Mouse (Mus musculus) thymus, adult 2 months (tissue): ENCODE results near the gene Dcst1. TPM values are rescaled to one million over a fixed set of nuclear protein-coding genes. Genes with fewer than 3 reads are reported as not detected.

Experiments
- DNase-seq: peaks from one replicate; pipeline ENCODE4 v3.0.0; 2021
- H3K27ac ChIP-seq: fragments of 200-500 bp; 2 replicates; pipeline ENCODE4 v1.5.1; 2012; ENCODE audit warnings: low read length, control low read depth; ENCODE audit not compliant: control insufficient read depth, insufficient read depth
- H3K27me3 ChIP-seq: fragments of 200-500 bp; 2 replicates; pipeline ENCODE4 v1.6.1; 2012; ENCODE audit warnings: mild to moderate bottlenecking, low read length, moderate library complexity, mixed read lengths; ENCODE audit not compliant: control insufficient read depth, insufficient read depth
- H3K36me3 ChIP-seq: fragments of 200-500 bp; 2 replicates; pipeline ENCODE4 v1.6.1; 2012; ENCODE audit warnings: mild to moderate bottlenecking, low read length, moderate library complexity; ENCODE audit not compliant: control insufficient read depth, insufficient read depth
- H3K4me1 ChIP-seq: fragments of 200-500 bp; replicated peaks from 2 replicates; pipeline ENCODE4 v1.6.1; 2012; ENCODE audit warnings: low read length; ENCODE audit not compliant: control insufficient read depth, insufficient read depth
- H3K4me3 ChIP-seq: fragments of 200-500 bp; 2 replicates; pipeline ENCODE4 v1.5.1; 2012; ENCODE audit warnings: mild to moderate bottlenecking, low read length, control low read depth, moderate library complexity; ENCODE audit not compliant: control insufficient read depth, insufficient read depth
- CTCF ChIP-seq: fragments of 200-500 bp; IDR thresholded peaks from 2 replicates; pipeline ENCODE4 v1.5.1; 2012; ENCODE audit warnings: mild to moderate bottlenecking, control low read depth, low read length, moderate library complexity, borderline replicate concordance; ENCODE audit not compliant: control insufficient read depth, poor library complexity, insufficient read depth; ENCODE audit errors: extremely low read depth
- POLR2A ChIP-seq: fragments of 200-500 bp; IDR thresholded peaks from 2 replicates; pipeline ENCODE4 v1.6.1; 2012; ENCODE audit warnings: mild to moderate bottlenecking, low read length, control low read depth, moderate library complexity; ENCODE audit not compliant: control insufficient read depth, poor library complexity, insufficient read depth; ENCODE audit errors: extremely low read depth
- WGBS: fragments of 180-500 bp; shearing (Covaris S2); methylation state at CpG from one replicate; pipeline ENCODE4 v1.1.7; 2018; 5-methylcytosine and 5-hydroxymethylcytosine counted together
- polyA plus RNA-seq: library from polyadenylated mRNA; depleted of rRNA; stranded (reverse); fragments of >200 nt; gene quantifications from 2 replicates; pipeline ENCODE4 v1.2.3, GENCODE M21; 2012

Dcst1 gene
- polyA plus RNA-seq, 1 experiment = 0.24 TPM

DNA sequence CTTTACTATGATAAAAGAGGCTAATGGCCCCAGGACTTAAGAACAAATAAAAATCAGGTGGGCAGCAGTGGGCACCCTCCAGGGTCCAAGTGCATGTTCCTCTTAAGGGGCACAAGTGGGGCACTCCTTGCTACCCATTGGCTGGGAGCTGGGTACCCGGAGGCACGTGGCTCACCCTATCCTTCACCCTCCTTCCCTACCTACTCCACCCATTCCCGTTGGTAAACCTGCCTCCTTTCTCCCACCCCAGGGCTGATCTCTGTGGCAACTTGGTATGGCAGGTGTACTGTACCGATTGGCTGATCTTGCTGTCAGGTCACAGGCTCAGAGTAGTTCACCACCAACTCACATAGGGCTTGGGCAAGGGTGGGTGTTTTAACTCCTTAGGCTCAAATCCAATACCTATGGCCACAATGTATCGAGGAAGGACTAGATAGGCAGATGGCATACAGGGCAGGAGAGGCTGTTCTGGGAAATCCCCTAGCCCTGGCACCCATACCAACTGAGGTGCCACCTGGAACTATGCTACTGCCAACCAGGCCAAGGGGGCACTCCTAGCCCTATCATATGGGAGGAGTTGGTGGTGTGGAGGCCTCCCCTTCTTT lies 18.7 kb upstream of the Dcst1 start:
- 87% methylated on average over 5 of the region's 5 CpGs for WGBS
- DNase-seq = no peak
- Histone ChIP-seq H3K27ac (no peak overlapping the region; the same call in 1 of the 2 replicates), H3K4me3 (no peak overlapping the region), H3K27me3 (no peaks in the 10 kb centered on the region; the same call in 1 of the 2 replicates), H3K4me1 (peaks cover 59% of the 10 kb centered on the region), H3K36me3 (no peaks in the 10 kb centered on the region)
- TF ChIP-seq POLR2A = no peak
- no peak for TF ChIP-seq CTCF

DNA sequence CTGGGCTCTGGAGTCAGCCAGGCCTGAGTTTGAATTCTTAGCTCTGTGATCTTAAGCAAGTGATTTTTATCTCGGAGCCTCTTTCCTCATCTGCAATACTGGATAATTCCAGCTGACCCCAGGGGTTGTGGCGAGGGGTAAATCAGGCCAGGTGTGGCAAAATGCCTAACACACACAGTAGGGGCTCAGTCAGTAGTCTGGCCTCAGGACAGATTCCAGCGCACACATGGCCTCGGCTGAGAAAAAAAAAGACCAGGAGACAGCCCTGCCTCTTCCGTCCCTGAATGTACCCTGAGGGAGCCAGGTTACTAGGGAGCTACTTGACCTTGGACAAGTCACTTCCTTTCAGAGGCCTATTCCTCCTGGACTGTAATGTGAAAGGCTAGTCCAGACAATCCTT lies 17.9 kb upstream of the Dcst1 start:
- no peak for TF ChIP-seq CTCF
- TF ChIP-seq POLR2A = no peak
- Histone ChIP-seq H3K27me3 (no peaks in the 10 kb centered on the region; the same call in 1 of the 2 replicates), H3K27ac (peak overlapping the region; percentile 60; the same call in 1 of the 2 replicates), H3K4me1 (peaks cover 58% of the 10 kb centered on the region), H3K4me3 (no peak overlapping the region), H3K36me3 (no peaks in the 10 kb centered on the region)
- 93% methylated on average over 5 of the region's 5 CpGs for WGBS
- no peak for DNase-seq

- no peaks in the 10 kb centered on the region for H3K36me3 ChIP-seq
- 81% methylated on average over 9 of the region's 9 CpGs for WGBS
- peaks cover 60% of the 10 kb centered on the region for H3K4me1 ChIP-seq
- no peak for TF ChIP-seq CTCF
- no peak for TF ChIP-seq POLR2A
- DNase-seq = peak; percentile 28
- H3K27ac ChIP-seq = peak overlapping the region; percentile 60; the same call in 1 of the 2 replicates
- no peaks in the 10 kb centered on the region; the same call in 1 of the 2 replicates for H3K27me3 ChIP-seq
- no peak overlapping the region for H3K4me3 ChIP-seq
Observed at GRCm38 (mm10) chr3:89382033-89382882, 17.2 kb upstream of the Dcst1 start.

DNA sequence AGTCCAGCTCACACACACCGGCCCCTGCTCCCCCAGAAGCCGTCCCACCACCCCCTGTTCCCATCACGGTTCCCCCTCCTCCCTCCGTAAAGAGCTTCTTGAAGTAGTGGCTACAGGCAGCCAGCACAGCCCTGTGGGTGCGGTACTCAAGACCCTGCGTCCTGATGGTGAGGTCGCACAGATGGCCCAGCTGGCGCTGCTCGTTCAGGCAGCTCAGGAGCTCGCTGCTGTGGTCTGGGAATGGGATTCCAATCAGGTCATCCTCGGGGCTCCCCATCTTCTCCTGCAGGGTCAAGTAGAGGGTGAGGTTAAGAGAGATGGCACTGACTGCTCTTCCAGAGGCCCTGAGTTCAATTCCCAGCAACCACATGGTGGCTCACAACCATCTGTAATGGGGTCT lies 16.2 kb upstream of the Dcst1 start:
- Histone ChIP-seq H3K4me3 (no peak overlapping the region), H3K4me1 (peaks cover 60% of the 10 kb centered on the region), H3K36me3 (no peaks in the 10 kb centered on the region), H3K27me3 (no peaks in the 10 kb centered on the region; the same call in 1 of the 2 replicates), H3K27ac (no peak overlapping the region)
- TF ChIP-seq CTCF (no peak), POLR2A (no peak)
- 93% methylated on average over 11 of the region's 11 CpGs for WGBS
- DNase-seq = no peak

DNA sequence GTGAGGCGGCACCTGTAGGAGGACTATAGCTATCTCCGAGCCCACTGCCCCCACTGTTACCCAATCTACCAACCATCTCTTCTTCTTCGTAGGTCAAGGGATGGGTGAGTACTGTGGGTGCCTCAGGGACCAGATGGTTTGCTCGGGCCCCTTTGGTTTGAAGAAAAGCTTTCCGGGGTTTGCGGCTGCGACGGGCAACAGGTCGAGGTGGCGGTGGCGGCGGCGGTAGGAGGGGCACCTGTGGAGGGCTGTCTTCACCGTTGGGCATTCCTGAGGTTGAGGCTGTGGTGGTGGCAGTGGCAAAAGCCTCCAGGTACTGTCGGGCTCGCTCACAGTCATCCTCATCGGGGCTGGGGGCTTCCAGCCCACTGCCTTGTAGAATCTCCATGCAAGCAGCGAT lies 15.7 kb upstream of the Dcst1 start:
- 92% methylated on average over 18 of the region's 18 CpGs for WGBS
- DNase-seq = no peak

DNA sequence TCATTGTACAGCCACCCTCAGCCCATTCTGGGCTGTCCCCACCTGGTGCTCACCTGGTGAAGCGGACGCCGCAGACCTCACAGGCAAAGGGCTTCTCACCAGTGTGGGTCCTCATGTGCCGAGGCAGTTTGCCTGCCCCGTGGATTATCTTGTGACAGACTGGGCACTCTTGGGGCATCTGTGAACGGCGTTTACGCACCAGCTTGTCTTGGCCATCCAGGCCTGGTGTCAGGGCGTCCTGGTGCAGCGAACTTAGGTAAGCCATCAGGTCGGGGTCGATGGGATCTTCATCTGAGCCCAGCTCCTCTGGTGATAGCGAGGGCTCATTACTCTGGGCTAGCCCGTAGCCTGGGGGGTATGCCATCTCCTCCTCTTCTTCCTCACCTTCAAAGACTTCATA lies 15.2 kb upstream of the Dcst1 start:
- H3K27me3 ChIP-seq = no peaks in the 10 kb centered on the region; the same call in 1 of the 2 replicates
- no peak overlapping the region for H3K27ac ChIP-seq
- H3K4me1 ChIP-seq = peaks cover 51% of the 10 kb centered on the region
- no peak for TF ChIP-seq CTCF
- TF ChIP-seq POLR2A = no peak
- no peaks in the 10 kb centered on the region for H3K36me3 ChIP-seq
- 92% methylated on average over 14 of the region's 14 CpGs for WGBS
- no peak overlapping the region for H3K4me3 ChIP-seq
- no peak for DNase-seq

More for the DNA sequence above, 15.7 kb upstream of the Dcst1 start:
- Histone ChIP-seq H3K27ac (no peak overlapping the region), H3K4me3 (no peak overlapping the region), H3K4me1 (peaks cover 55% of the 10 kb centered on the region), H3K36me3 (no peaks in the 10 kb centered on the region), H3K27me3 (no peaks in the 10 kb centered on the region; the same call in 1 of the 2 replicates)
- no peak for TF ChIP-seq POLR2A
- TF ChIP-seq CTCF = no peak
